Mouse (Mus musculus) urinary bladder, postnatal 10 days (tissue): ENCODE data around the gene Cbx7.

Source experiments
- DNase-seq: peaks from one replicate; pipeline ENCODE4 v3.0.0; 2022; ENCODE audit warnings: low spot score

Cbx7 gene

GRCm38 (mm10) chr15:79970940-79971339 lies at the start of gene Cbx7:
Gene Cbx7, minus strand, starts transcription at chr15:79971119.
- no peak for DNase-seq

GRCm38 (mm10) chr15:80020516-80020915 lies 49.6 kb upstream of the Cbx7 start:
- no peak for DNase-seq

- no peak for DNase-seq
These were observed 48.7 kb upstream of the Cbx7 start for GRCm38 (mm10) chr15:80019625-80020024.

GRCm38 (mm10) chr15:80019220-80019619 lies 48.3 kb upstream of the Cbx7 start:
- no peak for DNase-seq

- no peak for DNase-seq
These were observed 45.8 kb upstream of the Cbx7 start for GRCm38 (mm10) chr15:80016563-80017301.

- no peak for DNase-seq
These were observed 44.5 kb upstream of the Cbx7 start for GRCm38 (mm10) chr15:80015211-80015952.

GRCm38 (mm10) chr15:80014321-80015210 lies 43.6 kb upstream of the Cbx7 start, which contains the start of gene Pdgfb:
Gene Pdgfb, minus strand, starts transcription at chr15:80014977.
- DNase-seq: no peak

- no peak for DNase-seq
These were observed 43.1 kb upstream of the Cbx7 start for GRCm38 (mm10) chr15:80014031-80014320.

- DNase-seq: no peak
These were observed 42.5 kb upstream of the Cbx7 start for GRCm38 (mm10) chr15:80013256-80014030.

GRCm38 (mm10) chr15:80012527-80013201 lies 41.7 kb upstream of the Cbx7 start:
- DNase-seq: no peak

GRCm38 (mm10) chr15:80011778-80012526 lies 41.0 kb upstream of the Cbx7 start:
- DNase-seq: no peak

GRCm38 (mm10) chr15:80011194-80011593 lies 40.3 kb upstream of the Cbx7 start:
- DNase-seq: no peak

GRCm38 (mm10) chr15:80010182-80010558 lies 39.3 kb upstream of the Cbx7 start:
- no peak for DNase-seq

GRCm38 (mm10) chr15:80009421-80010181 lies 38.7 kb upstream of the Cbx7 start:
- DNase-seq: no peak

- DNase-seq: no peak
These were observed 37.5 kb upstream of the Cbx7 start for GRCm38 (mm10) chr15:80008461-80008860.

GRCm38 (mm10) chr15:80006156-80006555 lies 35.2 kb upstream of the Cbx7 start:
- no peak for DNase-seq

- DNase-seq: no peak
These were observed 34.5 kb upstream of the Cbx7 start for GRCm38 (mm10) chr15:80005436-80005835.

GRCm38 (mm10) chr15:80004644-80005340 lies 33.9 kb upstream of the Cbx7 start:
- DNase-seq: no peak

- DNase-seq: no peak
These were observed 32.7 kb upstream of the Cbx7 start for GRCm38 (mm10) chr15:80003581-80003980.
